In genomic region chr6:108659726-108660205, GRCm38 (mm10) we compare ENCODE assay signal across 8 mouse cellular contexts. TPM values are rescaled to one million over a fixed set of nuclear protein-coding genes. Genes with fewer than 3 reads are reported as not detected.
DNase-seq lines count a peak whose midpoint lies in the region; ATAC-seq lines count a peak whose summit lies in the region.

No protein-coding gene starts in this region.

- peak; percentile 98 for DNase-seq in adipocyte (ENCODE audit: low spot score)
- DNase-seq in cerebellum, adult 9-11 months, result peak; percentile 94
- DNase-seq in frontal cortex, adult 2 months (ENCODE audit: extremely low spot score in 1 of 2, low spot score in 1 of 2), result peak; percentile 88 to 93
- DNase-seq in heart, postnatal 4 days, result peak; percentile 95
- peak; percentile 87 to 93 for DNase-seq in left cerebral cortex, adult 18-20 months (ENCODE audit: low spot score in 2 of 2)
- peak; percentile 87 for DNase-seq in lung, postnatal 14 days
- peak; percentile 78 for DNase-seq in retina, postnatal 1 day

- no peak for ATAC-seq in megakaryocyte-erythroid progenitor cell, adult 5-6 weeks (replicated peaks; ENCODE audit: low FRiP score, low TSS enrichment, poor library complexity, severe bottlenecking)

RNA-seq across cellular contexts. Expression of gene Bhlhe40, which starts 0.7 kb away (rescaled TPM):
- 55.7 and 63.4 TPM in 2 replicates for polyA plus RNA-seq in frontal cortex, adult 2 months (2012; rRNA removed)
- total RNA-seq in heart, postnatal 4 days (2021), result 10 to 100 TPM; 59.9 to 74.1 TPM
- total RNA-seq in left cerebral cortex, adult 18-20 months (2021), result 100 to 1,000 TPM; 153 to 167 TPM
- 1.4 TPM in 1 of 2 replicates, not detected in the other for total RNA-seq in megakaryocyte-erythroid progenitor cell, adult 5-6 weeks (2014; fragmentation: Nextera tagmentation)
- total RNA-seq in megakaryocyte-erythroid progenitor cell, adult 5-6 weeks (2017), result 3.1 and 15.2 TPM in 2 replicates
